Mouse (Mus musculus): ENCODE data around the gene Fam13c.

- TF ChIP-seq CTCF (IDR thresholded peaks at IDR 0.05; ENCODE audit: low read depth, low read length) (no peak), POLR2A (IDR thresholded peaks at IDR 0.05; ENCODE audit: borderline replicate concordance, low read depth, low read length) (no peak)
These were observed 1.9 kb downstream of the Fam13c start for GRCm38 (mm10) chr10:70442156-70442555.
